17 mouse cellular contexts compared by ENCODE assay signal in genomic region chr15:22980136-22980535, GRCm38 (mm10).
"Had no signal": no experiment of that assay in that cellular context is flagged by ENCODE, and none has a peak within 500 bp of the region (broad histone marks: within the 10 kb centered on the region; RNA-seq: fewer than 3 reads in every experiment).

No protein-coding gene starts in this region.

- H3K36me3 ChIP-seq: midbrain, embryonic 10.5 days; midbrain, embryonic 13.5 days; midbrain, embryonic 15.5 days; neural tube, embryonic 13.5 days; neural tube, embryonic 15.5 days had no signal

- H3K27ac ChIP-seq: midbrain, embryonic 10.5 days; midbrain, embryonic 13.5 days; midbrain, embryonic 15.5 days; neural tube, embryonic 13.5 days; neural tube, embryonic 15.5 days had no signal

- H3K9ac ChIP-seq: lung, embryonic 14.5 days; midbrain, embryonic 13.5 days; midbrain, embryonic 15.5 days; neural tube, embryonic 13.5 days; neural tube, embryonic 15.5 days had no signal

- H3K27me3 ChIP-seq: midbrain, embryonic 13.5 days; midbrain, embryonic 15.5 days; neural tube, embryonic 13.5 days; neural tube, embryonic 15.5 days had no signal

- H3K9me3 ChIP-seq: midbrain, embryonic 10.5 days; midbrain, embryonic 13.5 days; midbrain, embryonic 15.5 days; neural tube, embryonic 13.5 days; neural tube, embryonic 15.5 days had no signal

- H3K4me2 ChIP-seq: lung, embryonic 14.5 days; midbrain, embryonic 13.5 days; midbrain, embryonic 15.5 days; neural tube, embryonic 13.5 days; neural tube, embryonic 15.5 days had no signal

- H3K4me1 ChIP-seq: midbrain, embryonic 10.5 days; midbrain, embryonic 13.5 days; midbrain, embryonic 15.5 days; neural tube, embryonic 13.5 days; neural tube, embryonic 15.5 days had no signal

- DNase-seq: lung, adult 18-20 months; lung, embryonic 14.5 days; lung, postnatal 10 days; lung, postnatal 4 days; retina, postnatal 1 day; right cerebral cortex, adult 18-20 months; right cerebral cortex, postnatal 25 days; right cerebral cortex, postnatal 4 days; spleen, adult 18-20 months; thymus, adult 18-20 months; thymus, postnatal 14 days; thymus, postnatal 36 days had no signal

- H3K4me3 ChIP-seq: midbrain, embryonic 10.5 days; midbrain, embryonic 13.5 days; midbrain, embryonic 15.5 days; neural tube, embryonic 13.5 days; neural tube, embryonic 15.5 days had no signal

- ATAC-seq: midbrain, embryonic 13.5 days; midbrain, embryonic 15.5 days had no signal
